Mouse (Mus musculus) liver, embryonic 13.5 days (tissue): ENCODE measurements around the gene Rpsa. TPM values are rescaled to one million over a fixed set of nuclear protein-coding genes. Genes with fewer than 3 reads are reported as not detected.

Experiments
- ATAC-seq: fragments of 200-750 bp; cut with Nextera tagmentation; 2 replicates; pipeline ENCODE4 v1.8.0; 2017; ENCODE audit warnings: low read depth, mild to moderate bottlenecking, moderate number of reproducible peaks, moderate library complexity
- DNase-seq: peaks from one replicate; pipeline ENCODE4 v3.0.0; 2022
- H3K27ac ChIP-seq: fragments of 300-500 bp; sonication (generic); 2 replicates; pipeline ENCODE4 v1.5.1; 2015; ENCODE audit warnings: moderate library complexity, mild to moderate bottlenecking, inconsistent platforms
- H3K27me3 ChIP-seq: fragments of 300-500 bp; sonication (generic); 2 replicates; pipeline ENCODE4 v1.6.1; 2015; ENCODE audit warnings: mild to moderate bottlenecking, inconsistent platforms
- H3K36me3 ChIP-seq: fragments of 300-500 bp; sonication (generic); 2 replicates; pipeline ENCODE4 v1.6.1; 2015; ENCODE audit warnings: mild to moderate bottlenecking, inconsistent platforms
- H3K4me1 ChIP-seq: fragments of 300-500 bp; sonication (generic); replicated peaks from 2 replicates; pipeline ENCODE4 v1.6.1; 2015; ENCODE audit warnings: inconsistent platforms
- H3K4me2 ChIP-seq: fragments of 300-500 bp; sonication (generic); 2 replicates; pipeline ENCODE4 v1.6.1; 2015; ENCODE audit warnings: inconsistent platforms, mild to moderate bottlenecking, moderate library complexity
- H3K4me3 ChIP-seq: fragments of 300-500 bp; sonication (generic); replicated peaks from 2 replicates; pipeline ENCODE4 v1.5.1; 2015; ENCODE audit warnings: mild to moderate bottlenecking, inconsistent platforms
- H3K9ac ChIP-seq: fragments of 300-500 bp; sonication (generic); 2 replicates; pipeline ENCODE4 v1.6.1; 2015; ENCODE audit warnings: mild to moderate bottlenecking, inconsistent platforms
- H3K9me3 ChIP-seq: fragments of 300-500 bp; sonication (generic); replicated peaks from 2 replicates; pipeline ENCODE4 v1.6.1; 2016; ENCODE audit warnings: inconsistent platforms
- WGBS: fragments of 180-500 bp; shearing (Covaris S2); methylation state at CpG from one replicate; pipeline ENCODE4 v1.1.7; 2015; ENCODE audit not compliant: insufficient replicate concordance; 5-methylcytosine and 5-hydroxymethylcytosine counted together
- polyA plus RNA-seq: library from polyadenylated mRNA; unstranded; fragments of >200 nt; fragmentation: Nextera tagmentation; extraction: Ambion mirVana; gene quantifications from 2 replicates; pipeline ENCODE4 v1.2.1, GENCODE M21; 2015

The Rpsa gene
- 1,061 and 1,158 TPM in 2 replicates for polyA plus RNA-seq

GRCm38 (mm10) chr9:120127538-120128251 lies at the start of gene Rpsa:
Gene Rpsa, plus strand, starts transcription at chr9:120127689.
- peaks cover 71% of the 10 kb centered on the region for H3K36me3 ChIP-seq
- WGBS, result under 1% methylated on average over 70 of the region's 72 CpGs
- H3K9me3 ChIP-seq, result no peaks in the 10 kb centered on the region
- H3K27me3 ChIP-seq, result no peaks in the 10 kb centered on the region
- peak within 1 kb of the TSS; percentile 90 for H3K4me2 ChIP-seq
- peak within 1 kb of the TSS; percentile 90 for H3K27ac ChIP-seq
- ATAC-seq (peak; percentile 92), DNase-seq (peak; percentile 95)
- H3K4me3 ChIP-seq, result peak within 1 kb of the TSS; percentile 88
- H3K9ac ChIP-seq, result peak within 1 kb of the TSS; percentile 96
- peaks cover 54% of the 10 kb centered on the region for H3K4me1 ChIP-seq

GRCm38 (mm10) chr9:120078241-120078640 lies 49.2 kb upstream of the Rpsa start:
- ATAC-seq (no peak), DNase-seq (no peak)
- 66% methylated on average over 3 of the region's 3 CpGs for WGBS
- no peaks in the 10 kb centered on the region for H3K27me3 ChIP-seq
- H3K9me3 ChIP-seq, result no peaks in the 10 kb centered on the region
- H3K4me3 ChIP-seq, result no peak overlapping the region
- no peak overlapping the region for H3K4me2 ChIP-seq
- H3K36me3 ChIP-seq, result no peaks in the 10 kb centered on the region
- no peak overlapping the region for H3K9ac ChIP-seq
- no peak overlapping the region for H3K27ac ChIP-seq
- H3K4me1 ChIP-seq, result no peaks in the 10 kb centered on the region

GRCm38 (mm10) chr9:120079901-120080300 lies 47.6 kb upstream of the Rpsa start:
- Histone ChIP-seq H3K27me3 (no peaks in the 10 kb centered on the region), H3K27ac (no peak overlapping the region), H3K9ac (no peak overlapping the region), H3K9me3 (no peaks in the 10 kb centered on the region), H3K4me3 (no peak overlapping the region), H3K4me1 (no peaks in the 10 kb centered on the region), H3K4me2 (no peak overlapping the region), H3K36me3 (no peaks in the 10 kb centered on the region)
- no peak for DNase-seq
- no peak for ATAC-seq
- WGBS, result 50% methylated on average over 7 of the region's 7 CpGs

- no peak overlapping the region for H3K9ac ChIP-seq
- H3K4me3 ChIP-seq, result no peak overlapping the region
- ATAC-seq, result no peak
- 68% methylated on average over 8 of the region's 8 CpGs for WGBS
- no peak overlapping the region for H3K4me2 ChIP-seq
- no peaks in the 10 kb centered on the region for H3K9me3 ChIP-seq
- H3K27ac ChIP-seq, result no peak overlapping the region
- no peaks in the 10 kb centered on the region for H3K4me1 ChIP-seq
- no peaks in the 10 kb centered on the region for H3K36me3 ChIP-seq
- H3K27me3 ChIP-seq, result no peaks in the 10 kb centered on the region
- DNase-seq, result no peak
Measured at GRCm38 (mm10) chr9:120080546-120081108, 46.9 kb upstream of the Rpsa start.

GRCm38 (mm10) chr9:120081247-120081646 lies 46.2 kb upstream of the Rpsa start:
- no peak overlapping the region for H3K4me3 ChIP-seq
- no peak overlapping the region for H3K27ac ChIP-seq
- no peak overlapping the region for H3K9ac ChIP-seq
- DNase-seq (no peak), ATAC-seq (no peak)
- no peaks in the 10 kb centered on the region for H3K4me1 ChIP-seq
- no peak overlapping the region for H3K4me2 ChIP-seq
- no peaks in the 10 kb centered on the region for H3K27me3 ChIP-seq
- 56% methylated on average over 6 of the region's 6 CpGs for WGBS
- H3K36me3 ChIP-seq, result no peaks in the 10 kb centered on the region
- no peaks in the 10 kb centered on the region for H3K9me3 ChIP-seq

GRCm38 (mm10) chr9:120081967-120082366 lies 45.5 kb upstream of the Rpsa start:
- 61% methylated on average over 5 of the region's 5 CpGs for WGBS
- H3K27ac ChIP-seq, result no peak overlapping the region

GRCm38 (mm10) chr9:120082691-120083090 lies 44.8 kb upstream of the Rpsa start:
- H3K27me3 ChIP-seq, result no peaks in the 10 kb centered on the region
- WGBS, result 74% methylated on average over 4 of the region's 4 CpGs

More at GRCm38 (mm10) chr9:120081967-120082366, 45.5 kb upstream of the Rpsa start:
- Histone ChIP-seq H3K27me3 (no peaks in the 10 kb centered on the region), H3K36me3 (no peaks in the 10 kb centered on the region), H3K9me3 (no peaks in the 10 kb centered on the region), H3K4me3 (no peak overlapping the region), H3K4me1 (no peaks in the 10 kb centered on the region), H3K4me2 (no peak overlapping the region), H3K9ac (no peak overlapping the region)
- no peak for ATAC-seq
- DNase-seq, result no peak

GRCm38 (mm10) chr9:120083158-120083894 lies 44.2 kb upstream of the Rpsa start:
- H3K27me3 ChIP-seq, result no peaks in the 10 kb centered on the region
- no peak overlapping the region for H3K9ac ChIP-seq
- no peak overlapping the region for H3K4me2 ChIP-seq
- no peaks in the 10 kb centered on the region for H3K36me3 ChIP-seq
- no peaks in the 10 kb centered on the region for H3K4me1 ChIP-seq
- ATAC-seq (no peak), DNase-seq (no peak)
- no peak overlapping the region for H3K4me3 ChIP-seq
- H3K9me3 ChIP-seq, result no peaks in the 10 kb centered on the region
- H3K27ac ChIP-seq, result no peak overlapping the region
- WGBS, result 59% methylated on average over 18 of the region's 18 CpGs

More at GRCm38 (mm10) chr9:120082691-120083090, 44.8 kb upstream of the Rpsa start:
- DNase-seq, result no peak
- H3K4me3 ChIP-seq, result no peak overlapping the region
- no peaks in the 10 kb centered on the region for H3K9me3 ChIP-seq
- no peaks in the 10 kb centered on the region for H3K36me3 ChIP-seq
- no peaks in the 10 kb centered on the region for H3K4me1 ChIP-seq
- no peak for ATAC-seq
- H3K4me2 ChIP-seq, result no peak overlapping the region
- H3K27ac ChIP-seq, result no peak overlapping the region
- H3K9ac ChIP-seq, result no peak overlapping the region

GRCm38 (mm10) chr9:120084406-120084805 lies 43.1 kb upstream of the Rpsa start:
- H3K9me3 ChIP-seq, result no peaks in the 10 kb centered on the region

GRCm38 (mm10) chr9:120089125-120089524 lies 38.4 kb upstream of the Rpsa start:
- no peaks in the 10 kb centered on the region for H3K36me3 ChIP-seq
- no peak overlapping the region for H3K9ac ChIP-seq
- no peak overlapping the region for H3K27ac ChIP-seq
- H3K27me3 ChIP-seq, result no peaks in the 10 kb centered on the region
- DNase-seq, result no peak
- no peaks in the 10 kb centered on the region for H3K9me3 ChIP-seq
- no peak for ATAC-seq
- no peak overlapping the region for H3K4me2 ChIP-seq
- no peaks in the 10 kb centered on the region for H3K4me1 ChIP-seq
- WGBS, result 74% methylated on average over 7 of the region's 7 CpGs
- H3K4me3 ChIP-seq, result no peak overlapping the region

More at GRCm38 (mm10) chr9:120084406-120084805, 43.1 kb upstream of the Rpsa start:
- H3K36me3 ChIP-seq, result no peaks in the 10 kb centered on the region
- DNase-seq (no peak), ATAC-seq (no peak)
- WGBS, result 64% methylated on average over 9 of the region's 9 CpGs
- H3K4me2 ChIP-seq, result no peak overlapping the region
- H3K4me3 ChIP-seq, result no peak overlapping the region
- H3K9ac ChIP-seq, result no peak overlapping the region
- H3K27ac ChIP-seq, result no peak overlapping the region
- no peaks in the 10 kb centered on the region for H3K4me1 ChIP-seq
- no peaks in the 10 kb centered on the region for H3K27me3 ChIP-seq

- ATAC-seq, result no peak
- no peak overlapping the region for H3K27ac ChIP-seq
Measured at GRCm38 (mm10) chr9:120091086-120091485, 36.4 kb upstream of the Rpsa start.

More at GRCm38 (mm10) chr9:120091086-120091485, 36.4 kb upstream of the Rpsa start:
- Histone ChIP-seq H3K9ac (no peak overlapping the region), H3K4me1 (no peaks in the 10 kb centered on the region), H3K36me3 (no peaks in the 10 kb centered on the region), H3K9me3 (no peaks in the 10 kb centered on the region), H3K4me3 (no peak overlapping the region), H3K4me2 (no peak overlapping the region), H3K27me3 (no peaks in the 10 kb centered on the region)
- no peak for DNase-seq
- WGBS, result 74% methylated on average over 10 of the region's 10 CpGs
